Mouse (Mus musculus): Measurements from ENCODE around the gene Mcrip1. TPM values are rescaled to one million over a fixed set of nuclear protein-coding genes. Genes with fewer than 3 reads are reported as not detected.
"Not testable (repeated sequence)": the region's sequence is repeated elsewhere in the genome, so short reads cannot be mapped to it uniquely, and the experiment has no call there.

Gene Mcrip1
- total RNA-seq (2015; ENCODE audit: low replicate concordance): 8.1 and 17.6 TPM in 2 replicates
- total RNA-seq (2017; ENCODE audit: low replicate concordance): 3.2 and 9.6 TPM in 2 replicates

GRCm38 (mm10) chr11:120549168-120549945, at the start of gene Mcrip1:
Mcrip1 (minus strand) TSS chr11:120549727.
- ATAC-seq (replicated peaks; ENCODE audit: low FRiP score, poor library complexity, severe bottlenecking): peak; percentile 87

DNA sequence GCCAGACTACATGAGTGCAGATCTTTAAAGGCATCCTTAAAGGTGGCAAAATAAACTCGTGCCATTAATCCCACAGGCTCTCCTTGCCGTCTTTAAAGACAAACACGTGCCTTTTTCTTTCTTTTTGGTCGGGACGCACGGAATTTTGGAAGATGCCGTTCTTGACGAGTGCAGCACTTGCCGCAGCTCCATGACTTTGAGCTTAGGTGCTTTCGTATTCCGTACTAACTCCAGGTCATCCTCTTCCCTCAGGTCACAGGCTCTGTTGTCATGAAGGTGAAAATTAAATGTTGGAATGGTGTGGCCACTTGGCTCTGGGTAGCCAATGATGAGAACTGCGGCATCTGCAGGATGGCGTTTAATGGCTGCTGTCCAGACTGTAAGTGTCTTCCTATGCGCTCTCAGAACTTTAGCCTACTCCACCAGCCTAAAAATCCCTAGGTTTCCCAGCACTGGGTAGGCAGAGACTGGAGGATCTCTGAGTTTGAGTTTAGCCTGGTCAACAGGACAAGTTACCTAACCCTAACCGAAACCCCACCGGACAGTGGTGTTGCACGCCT, 49.5 kb upstream of the Mcrip1 start:
- ATAC-seq (replicated peaks; ENCODE audit: low FRiP score, poor library complexity, severe bottlenecking): peak; percentile 27; the same call in 1 of the 2 replicates

DNA sequence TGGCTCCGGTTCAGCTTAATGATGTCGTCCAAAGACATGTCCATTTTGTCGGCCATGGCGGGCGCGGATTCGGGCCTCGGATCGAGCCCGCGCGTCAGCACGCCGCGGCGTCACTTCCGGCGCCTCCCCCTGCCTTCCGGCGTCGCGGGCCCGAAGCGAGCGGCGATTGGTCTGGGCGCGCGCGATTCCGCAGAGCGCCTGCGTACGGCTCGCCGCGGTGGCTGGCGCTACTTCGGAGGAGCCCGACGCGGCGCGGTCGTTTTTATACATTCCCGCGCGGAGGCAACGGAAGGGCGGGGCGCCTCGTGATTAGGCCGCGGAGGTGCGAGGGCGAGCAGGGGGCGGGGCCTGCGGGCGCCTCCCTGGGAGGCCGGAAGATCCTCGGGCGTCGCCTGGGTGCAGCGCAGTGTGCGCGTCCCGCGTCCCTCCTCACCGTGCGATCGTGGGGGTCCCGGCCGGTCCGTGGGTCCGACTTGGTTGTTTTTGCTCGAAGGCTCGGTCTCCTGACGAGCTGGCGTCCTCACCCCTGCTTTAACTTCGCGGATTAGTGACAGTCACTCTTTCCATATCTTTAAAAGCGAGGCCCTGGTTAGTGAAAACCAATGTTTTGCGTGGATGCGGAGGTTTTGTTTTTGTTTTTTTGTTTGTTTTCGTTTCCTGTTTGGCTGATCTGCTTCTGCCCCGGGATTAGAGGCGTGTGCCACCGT, 48.9 kb upstream of the Mcrip1 start, which contains the start of the genes Alyref and Anapc11:
Gene Alyref, minus strand, starts transcription at position 83 of the 707 bp plus-strand sequence.
Gene Anapc11, plus strand, starts transcription at position 139 of the 707 bp plus-strand sequence.
- ATAC-seq (replicated peaks; ENCODE audit: low FRiP score, poor library complexity, severe bottlenecking): peak; percentile 90

GRCm38 (mm10) chr11:120597240-120598235, 48.0 kb upstream of the Mcrip1 start:
- ATAC-seq (replicated peaks; ENCODE audit: low FRiP score, poor library complexity, severe bottlenecking): 0 out of 2 replicates have a peak, but pooled peaks have one; percentile 20

GRCm38 (mm10) chr11:120588531-120588930, 39.0 kb upstream of the Mcrip1 start:
- no peak for ATAC-seq (replicated peaks; ENCODE audit: low FRiP score, poor library complexity, severe bottlenecking)

- no peak for ATAC-seq (replicated peaks; ENCODE audit: low FRiP score, poor library complexity, severe bottlenecking)
Measured at GRCm38 (mm10) chr11:120583937-120584336, 34.4 kb upstream of the Mcrip1 start.

GRCm38 (mm10) chr11:120582982-120583293, 33.4 kb upstream of the Mcrip1 start:
- ATAC-seq (replicated peaks; ENCODE audit: low FRiP score, poor library complexity, severe bottlenecking): not testable (repeated sequence)

GRCm38 (mm10) chr11:120582268-120582981, 32.9 kb upstream of the Mcrip1 start:
- ATAC-seq (replicated peaks; ENCODE audit: low FRiP score, poor library complexity, severe bottlenecking): no peak

DNA sequence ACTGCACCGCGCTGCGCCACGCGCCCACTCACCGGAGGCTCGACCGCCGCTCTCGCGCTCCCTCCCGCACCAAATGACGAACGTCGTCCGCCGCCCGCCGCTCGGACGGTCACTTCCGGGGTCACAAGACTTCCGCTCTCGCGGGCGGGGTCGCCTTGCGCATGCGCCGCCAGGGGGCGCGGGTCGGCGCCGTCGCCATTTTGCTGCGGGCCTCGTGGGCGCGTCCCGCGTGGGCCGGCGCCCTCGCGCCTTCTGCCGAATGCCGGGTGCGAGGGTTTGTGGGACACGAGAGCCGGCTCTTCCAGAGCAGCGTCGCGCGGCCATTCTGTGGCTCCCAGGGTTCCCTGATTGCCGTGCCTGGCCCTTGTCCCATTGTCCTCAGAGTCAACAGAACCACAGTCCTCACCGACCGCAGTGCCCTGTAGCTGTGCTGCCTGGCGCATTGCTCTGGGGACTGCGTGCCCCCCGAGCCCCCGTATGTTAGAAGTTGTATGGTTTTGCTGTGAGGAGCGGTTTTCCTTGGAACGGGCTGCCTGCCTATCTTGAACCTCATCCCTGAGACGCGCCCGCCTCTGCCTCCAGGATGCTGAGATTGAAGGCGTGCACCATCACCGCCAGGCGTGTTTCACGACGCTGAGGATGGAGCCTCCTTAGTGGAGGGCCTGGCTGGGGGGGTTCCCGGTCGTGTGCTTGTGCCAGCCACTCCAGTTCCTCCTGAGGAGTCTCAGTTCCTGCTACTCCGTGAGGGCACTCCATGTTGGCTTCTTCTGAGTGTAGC, 32.2 kb upstream of the Mcrip1 start, which contains the start of gene Arhgdia:
Gene Arhgdia, minus strand, starts transcription at position 135 of the 778 bp plus-strand sequence.
- peak; percentile 53 for ATAC-seq (replicated peaks; ENCODE audit: low FRiP score, poor library complexity, severe bottlenecking)

GRCm38 (mm10) chr11:120580871-120581331, 31.4 kb upstream of the Mcrip1 start:
- peak; percentile 55 for ATAC-seq (replicated peaks; ENCODE audit: low FRiP score, poor library complexity, severe bottlenecking)

DNA sequence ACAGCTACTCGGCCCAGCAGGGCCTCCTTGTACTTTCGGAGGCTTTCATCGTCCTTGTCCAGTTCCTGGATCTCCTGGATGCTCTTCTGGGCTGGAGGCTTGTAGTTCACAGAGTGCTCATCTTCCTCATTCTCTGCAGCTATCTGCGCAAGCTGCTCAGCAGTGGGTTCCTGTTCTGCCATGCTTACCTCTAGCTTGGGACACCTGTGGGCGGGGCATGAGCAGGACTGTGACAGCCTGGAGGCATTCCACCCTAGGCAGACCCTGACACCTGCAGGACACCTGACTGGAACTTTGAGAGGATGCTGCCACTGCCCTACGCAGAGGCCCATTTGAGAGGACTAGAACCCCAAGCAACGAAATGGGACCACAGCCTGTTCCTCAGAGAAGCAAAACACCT, 30.7 kb upstream of the Mcrip1 start:
- ATAC-seq (replicated peaks; ENCODE audit: low FRiP score, poor library complexity, severe bottlenecking): peak; percentile 11; the same call in 1 of the 2 replicates

DNA sequence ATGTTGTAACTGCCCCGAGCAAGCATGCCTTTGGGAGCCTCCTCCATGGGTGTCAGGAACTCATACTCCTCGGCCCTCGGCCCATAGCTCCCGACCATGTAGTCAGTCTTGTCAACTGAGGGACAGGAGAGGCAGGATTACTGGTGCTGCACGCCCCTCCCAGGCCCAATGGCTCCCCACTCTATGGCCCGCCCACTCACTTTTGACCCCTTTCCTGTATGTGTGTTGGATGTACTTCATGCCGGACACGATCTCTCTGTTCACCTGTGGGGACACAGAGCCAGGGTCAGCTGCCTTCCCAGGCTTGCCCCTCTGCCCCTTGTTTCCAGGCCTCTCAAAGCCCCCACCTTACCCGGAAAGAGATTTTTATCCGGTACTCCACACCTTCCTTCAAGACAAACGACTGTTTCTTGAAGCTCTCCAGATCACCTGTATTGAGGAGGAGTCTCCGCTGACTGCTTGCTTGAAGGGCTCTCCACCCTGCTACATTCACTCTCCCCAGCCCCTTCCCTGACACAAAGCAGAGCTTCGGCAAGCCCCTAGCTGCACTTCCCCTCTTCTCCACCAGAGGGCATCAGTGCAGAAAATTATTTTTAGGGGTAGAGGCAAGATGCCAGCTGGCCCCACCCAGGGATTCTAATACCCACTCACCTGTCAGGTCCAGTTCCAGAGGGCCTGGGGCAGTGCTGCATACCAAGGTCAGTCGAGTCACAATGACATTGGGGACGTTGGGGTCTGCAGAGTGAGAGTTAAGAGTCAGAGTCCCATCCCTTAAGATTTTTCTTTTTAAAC, 30.0 kb upstream of the Mcrip1 start:
- ATAC-seq (replicated peaks; ENCODE audit: low FRiP score, poor library complexity, severe bottlenecking): peak; percentile 53

GRCm38 (mm10) chr11:120578694-120579243, 29.2 kb upstream of the Mcrip1 start:
- ATAC-seq (replicated peaks; ENCODE audit: low FRiP score, poor library complexity, severe bottlenecking): no peak

DNA sequence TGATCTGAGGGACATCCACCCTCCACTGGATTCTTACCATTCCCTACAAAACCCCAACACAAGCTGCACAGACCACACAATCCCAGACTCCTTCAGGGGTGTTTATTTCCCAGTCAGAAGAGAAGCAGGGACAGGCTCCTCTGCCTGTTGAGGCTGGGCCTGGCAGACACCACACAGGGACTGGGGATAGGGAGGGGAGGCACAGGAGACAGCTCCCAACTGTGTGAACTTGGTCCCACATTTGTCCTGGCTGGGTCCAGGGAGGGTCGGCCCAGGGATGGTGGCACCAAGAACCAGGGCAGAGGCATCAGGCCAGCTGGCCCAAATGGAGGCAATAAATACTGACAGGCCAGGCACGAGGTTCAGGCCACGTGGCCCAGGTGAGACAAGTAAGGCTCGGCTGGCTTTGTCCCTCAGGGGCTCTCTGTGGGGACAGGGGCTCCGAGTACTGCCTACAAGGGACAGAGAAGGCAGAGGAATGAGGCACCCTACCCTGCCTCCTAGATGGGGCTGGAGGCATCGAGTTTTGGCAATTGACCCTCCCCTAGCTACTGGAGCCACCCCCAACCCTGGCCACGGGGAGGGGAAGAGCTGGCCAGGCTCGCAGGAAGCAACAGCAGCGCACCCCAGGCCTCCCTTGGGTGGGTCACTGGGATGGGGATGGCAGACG, 28.6 kb upstream of the Mcrip1 start:
- ATAC-seq (replicated peaks; ENCODE audit: low FRiP score, poor library complexity, severe bottlenecking): no peak

DNA sequence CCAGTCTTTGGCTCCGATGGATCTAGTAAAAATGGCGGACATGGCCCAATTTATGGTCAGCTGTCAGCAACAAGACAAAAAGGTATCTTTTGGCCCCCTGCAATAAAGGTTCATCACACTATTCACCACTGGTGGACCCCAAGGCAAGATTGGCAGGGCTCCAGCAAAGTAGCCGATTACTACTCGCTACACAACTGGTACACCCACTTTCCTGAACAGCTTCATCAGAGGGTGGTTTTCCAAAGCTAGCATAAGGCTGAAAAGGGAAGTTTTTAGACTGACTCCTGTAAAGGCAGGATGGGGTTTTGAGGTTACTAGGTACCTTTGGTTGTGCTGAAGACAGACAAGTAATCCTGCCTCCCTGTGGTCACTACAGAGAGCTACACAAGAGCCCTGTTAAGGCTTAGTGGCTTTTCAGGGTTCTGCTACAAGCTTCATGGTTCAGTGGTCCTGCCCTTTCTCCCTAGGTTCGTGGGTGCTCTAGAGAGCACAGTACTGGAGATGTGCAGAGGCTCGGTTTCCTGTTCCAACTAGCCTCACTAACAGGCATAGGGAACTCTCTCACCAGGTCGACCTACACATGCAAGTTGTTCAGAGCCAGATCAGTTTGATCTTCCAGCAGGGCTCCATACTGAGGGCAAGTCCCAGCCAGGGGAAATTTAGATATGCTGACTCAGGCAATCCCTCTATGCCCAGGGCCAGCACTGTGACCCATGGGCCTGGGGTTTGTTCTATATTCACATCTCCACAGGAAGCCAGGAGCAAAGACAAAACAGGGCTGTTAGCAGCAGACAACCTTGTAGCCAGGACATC, 27.9 kb upstream of the Mcrip1 start:
- ATAC-seq (replicated peaks; ENCODE audit: low FRiP score, poor library complexity, severe bottlenecking): no peak
